Mouse (Mus musculus) heart, postnatal 0 days (tissue): ENCODE data around the gene Tbata.

Experiments
- CTCF ChIP-seq: IDR thresholded peaks from 2 replicates; pipeline ENCODE4 v1.5.1; 2016; ENCODE audit warnings: antibody characterized with exemption, control low read depth, low read depth
- EP300 ChIP-seq: IDR thresholded peaks from 2 replicates; pipeline ENCODE4 v1.6.1; 2016; ENCODE audit warnings: antibody characterized with exemption, low read depth

- TF ChIP-seq CTCF, result peak; percentile 61
- no peak for TF ChIP-seq EP300
These were observed 24.4 kb upstream of the Tbata start, which contains the start of gene Sgpl1 for GRCm38 (mm10) chr10:61147157-61148040.
